Mouse (Mus musculus): ENCODE data around the gene Pmel. TPM values are rescaled to one million over a fixed set of nuclear protein-coding genes. Genes with fewer than 3 reads are reported as not detected.
"Not testable (repeated sequence)": the region's sequence is repeated elsewhere in the genome, so short reads cannot be mapped to it uniquely, and the experiment has no call there.

Gene Pmel
- polyA plus RNA-seq, 1 experiment from 2014 or later, result 0.88 TPM

- Histone ChIP-seq H3K36me3 (replicated peaks) (no peaks in the 10 kb centered on the region), H3K4me3 (peak overlapping the region; percentile 60), H3K9ac (no peak overlapping the region; the same call in 1 of the 2 replicates), H3K27me3 (replicated peaks) (no peaks in the 10 kb centered on the region), H3K4me2 (peak overlapping the region; percentile 84), H3K4me1 (peaks cover 12% of the 10 kb centered on the region), H3K9me3 (no peaks in the 10 kb centered on the region), H3K27ac (no peak overlapping the region; the same call in 1 of the 2 replicates)
- 11% methylated on average over 11 of the region's 11 CpGs for WGBS
- peak; percentile 40; the same call in 1 of the 2 replicates for ATAC-seq (replicated peaks)
Measured at GRCm38 (mm10) chr10:128705317-128705693, 1.3 kb downstream of the Pmel start.

DNA sequence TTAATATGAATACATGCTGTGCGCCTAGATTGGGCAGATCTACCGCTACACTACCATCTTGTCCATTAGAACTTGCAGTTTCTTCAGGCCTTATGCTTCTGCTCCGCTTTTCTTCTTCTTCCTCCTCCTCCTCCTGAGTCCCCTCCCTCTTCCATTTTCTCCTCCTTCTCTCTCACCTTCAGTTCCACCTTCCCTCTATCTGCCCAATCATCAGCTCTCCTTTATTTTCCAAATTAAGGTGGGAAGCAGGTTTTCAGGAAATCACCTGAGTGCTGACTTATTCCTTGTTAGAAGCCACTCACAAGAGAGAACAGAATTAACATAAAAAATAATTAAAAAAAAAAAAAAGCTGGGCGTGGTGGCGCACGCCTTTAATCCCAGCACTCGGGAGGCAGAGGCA, 7.3 kb downstream of the Pmel start:
- not testable (repeated sequence) for H3K4me2 ChIP-seq; H3K27ac ChIP-seq; H3K4me3 ChIP-seq; H3K27me3 ChIP-seq (replicated peaks); H3K9ac ChIP-seq; ATAC-seq (replicated peaks); H3K36me3 ChIP-seq (replicated peaks); H3K9me3 ChIP-seq; H3K4me1 ChIP-seq
- WGBS, result 93% methylated on average over 7 of the region's 7 CpGs

GRCm38 (mm10) chr10:128715559-128716537, 11.9 kb downstream of the Pmel start:
- H3K27me3 ChIP-seq (replicated peaks), result no peaks in the 10 kb centered on the region
- H3K36me3 ChIP-seq (replicated peaks), result no peaks in the 10 kb centered on the region
- H3K4me1 ChIP-seq, result no peaks in the 10 kb centered on the region
- no peaks in the 10 kb centered on the region for H3K9me3 ChIP-seq
- H3K9ac ChIP-seq, result no peak overlapping the region
- WGBS, result 91% methylated on average over 19 of the region's 19 CpGs
- H3K4me3 ChIP-seq, result no peak overlapping the region
- no peak overlapping the region for H3K27ac ChIP-seq
- ATAC-seq (replicated peaks), result no peak
- H3K4me2 ChIP-seq, result no peak overlapping the region

GRCm38 (mm10) chr10:128725466-128725865, 21.5 kb downstream of the Pmel start:
- ATAC-seq (replicated peaks); H3K9ac ChIP-seq; H3K27me3 ChIP-seq (replicated peaks); H3K27ac ChIP-seq; H3K36me3 ChIP-seq (replicated peaks); H3K4me2 ChIP-seq; H3K4me3 ChIP-seq; H3K9me3 ChIP-seq; H3K4me1 ChIP-seq: not testable (repeated sequence)
- 80% methylated on average over 4 of the region's 4 CpGs for WGBS

- 86% methylated on average over 5 of the region's 5 CpGs for WGBS
- Histone ChIP-seq H3K9me3 (no peaks in the 10 kb centered on the region), H3K4me3 (no peak overlapping the region), H3K27me3 (replicated peaks) (no peaks in the 10 kb centered on the region), H3K4me1 (no peaks in the 10 kb centered on the region), H3K9ac (no peak overlapping the region), H3K27ac (no peak overlapping the region), H3K4me2 (no peak overlapping the region), H3K36me3 (replicated peaks) (no peaks in the 10 kb centered on the region)
- no peak for ATAC-seq (replicated peaks)
Measured at GRCm38 (mm10) chr10:128728059-128728458, 24.1 kb downstream of the Pmel start.

DNA sequence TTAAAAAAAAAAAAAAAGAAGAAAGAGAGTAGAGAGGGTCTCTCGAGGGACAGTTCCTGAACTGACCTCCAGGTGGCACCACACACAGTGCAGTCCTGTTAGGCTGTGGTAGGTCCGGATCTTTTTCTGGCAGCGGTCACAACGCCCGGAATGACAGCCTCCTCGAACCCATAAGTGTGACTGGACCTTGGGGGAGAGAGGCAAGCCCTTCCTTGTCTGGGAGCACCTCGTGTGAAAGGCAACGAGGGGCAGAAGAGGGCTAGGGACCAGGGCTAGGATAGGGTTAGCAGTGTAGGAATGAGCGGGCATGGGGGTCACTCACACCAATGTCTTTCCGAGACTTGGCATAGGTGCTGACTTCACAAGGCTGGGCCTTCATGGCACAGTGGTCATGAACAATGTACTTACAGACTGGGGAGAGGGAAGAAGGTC, 27.0 kb downstream of the Pmel start:
- Histone ChIP-seq H3K4me1 (no peaks in the 10 kb centered on the region), H3K9ac (no peak overlapping the region), H3K27ac (no peak overlapping the region), H3K4me3 (no peak overlapping the region), H3K9me3 (no peaks in the 10 kb centered on the region), H3K36me3 (replicated peaks) (no peaks in the 10 kb centered on the region), H3K27me3 (replicated peaks) (no peaks in the 10 kb centered on the region), H3K4me2 (no peak overlapping the region)
- peak; percentile 33; the same call in 1 of the 2 replicates for ATAC-seq (replicated peaks)
- WGBS, result 17% methylated on average over 10 of the region's 10 CpGs

DNA sequence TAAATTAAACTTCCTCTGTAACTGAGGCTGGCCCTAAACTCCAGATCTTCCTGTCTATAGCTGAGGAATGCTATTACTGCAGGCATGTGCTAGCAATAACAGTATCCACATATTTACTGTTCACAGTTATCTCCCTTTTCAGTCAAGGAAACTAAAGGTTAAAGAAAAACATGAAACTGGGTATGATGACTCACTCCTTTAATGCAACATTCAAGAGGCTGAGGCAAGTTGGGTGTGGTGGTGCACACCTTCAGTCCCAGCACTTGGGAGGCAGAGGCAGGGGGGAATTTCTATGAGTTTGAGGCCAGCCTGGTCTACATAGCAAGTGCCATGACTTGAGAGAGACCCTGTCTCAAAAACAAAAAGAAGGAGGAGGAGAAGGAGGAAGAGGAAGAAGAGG, 28.0 kb downstream of the Pmel start:
- Histone ChIP-seq H3K4me2 (no peak overlapping the region), H3K27ac (no peak overlapping the region), H3K9ac (no peak overlapping the region), H3K4me1 (no peaks in the 10 kb centered on the region), H3K36me3 (replicated peaks) (no peaks in the 10 kb centered on the region), H3K27me3 (replicated peaks) (no peaks in the 10 kb centered on the region), H3K9me3 (no peaks in the 10 kb centered on the region), H3K4me3 (no peak overlapping the region)
- no peak for ATAC-seq (replicated peaks)

DNA sequence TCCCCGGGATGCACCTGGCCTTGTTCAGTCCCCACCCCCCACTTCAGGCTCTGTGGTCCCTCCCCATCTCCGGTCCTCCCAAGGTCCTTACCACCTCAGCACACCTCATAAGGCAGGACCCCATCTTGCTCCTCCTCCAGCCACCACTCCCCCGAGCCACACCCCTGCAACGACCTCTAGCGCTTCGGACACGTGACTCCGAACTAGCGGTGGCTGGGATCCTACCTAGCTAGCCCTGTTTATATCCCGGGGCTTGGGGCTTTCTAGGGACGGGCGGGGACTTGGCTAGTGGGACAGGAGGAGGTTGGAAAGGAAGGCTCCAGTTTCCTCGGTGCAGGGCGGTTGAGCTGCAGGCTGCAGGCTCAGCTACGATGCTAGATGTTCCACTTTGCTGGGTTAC, 33.4 kb downstream of the Pmel start:
- WGBS, result 6% methylated on average over 15 of the region's 15 CpGs
- Histone ChIP-seq H3K9me3 (no peaks in the 10 kb centered on the region), H3K4me2 (peak overlapping the region; percentile 36), H3K27me3 (replicated peaks) (peaks cover 17% of the 10 kb centered on the region), H3K9ac (no peak overlapping the region), H3K27ac (no peak overlapping the region), H3K4me3 (no peak overlapping the region), H3K4me1 (no peaks in the 10 kb centered on the region), H3K36me3 (replicated peaks) (no peaks in the 10 kb centered on the region)
- ATAC-seq (replicated peaks), result 0 out of 2 replicates have a peak, but pooled peaks have one; percentile 27

- Histone ChIP-seq H3K36me3 (replicated peaks) (no peaks in the 10 kb centered on the region), H3K9me3 (no peaks in the 10 kb centered on the region), H3K9ac (no peak overlapping the region), H3K27me3 (replicated peaks) (peaks cover 40% of the 10 kb centered on the region), H3K27ac (no peak overlapping the region), H3K4me2 (no peak overlapping the region), H3K4me1 (peaks cover 22% of the 10 kb centered on the region), H3K4me3 (no peak overlapping the region)
- no peak for ATAC-seq (replicated peaks)
- WGBS, result 81% methylated on average over 2 of the region's 2 CpGs
Measured at GRCm38 (mm10) chr10:128740296-128740695, 36.3 kb downstream of the Pmel start.

DNA sequence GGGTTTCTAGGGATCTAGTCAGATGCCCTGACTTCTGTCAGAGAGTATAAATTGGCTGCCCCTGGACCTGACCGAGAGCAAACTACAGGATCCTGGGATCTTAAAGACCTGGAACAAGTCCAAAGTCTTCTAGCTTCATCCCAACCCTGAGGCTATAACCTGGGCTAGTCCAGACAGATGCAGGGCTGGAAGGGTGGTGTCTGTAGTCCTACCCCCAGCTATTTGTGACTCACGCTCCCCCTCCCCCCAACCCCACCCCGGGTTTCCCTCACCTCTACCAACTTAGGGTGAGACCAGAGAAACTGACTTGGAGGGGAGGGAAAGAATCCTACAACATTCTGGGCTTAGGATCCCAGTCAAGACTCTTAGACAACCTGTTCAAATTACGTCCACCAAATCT, 38.6 kb downstream of the Pmel start:
- peaks cover 43% of the 10 kb centered on the region for H3K27me3 ChIP-seq (replicated peaks)
- WGBS, result 46% methylated on average over 4 of the region's 4 CpGs

GRCm38 (mm10) chr10:128743235-128743634, 39.2 kb downstream of the Pmel start:
- no peaks in the 10 kb centered on the region for H3K9me3 ChIP-seq
- H3K4me1 ChIP-seq, result peaks cover 27% of the 10 kb centered on the region
- H3K27ac ChIP-seq, result no peak overlapping the region
- H3K9ac ChIP-seq, result peak overlapping the region; percentile 70; the same call in 1 of the 2 replicates
- peak overlapping the region; percentile 61 for H3K4me3 ChIP-seq
- no peak for ATAC-seq (replicated peaks)
- no peaks in the 10 kb centered on the region for H3K36me3 ChIP-seq (replicated peaks)
- H3K4me2 ChIP-seq, result peak overlapping the region; percentile 95
- H3K27me3 ChIP-seq (replicated peaks), result peaks cover 43% of the 10 kb centered on the region
- WGBS, result 12% methylated on average over 7 of the region's 7 CpGs

More for the DNA sequence above, 38.6 kb downstream of the Pmel start:
- no peak overlapping the region for H3K9ac ChIP-seq
- H3K4me3 ChIP-seq, result no peak overlapping the region
- no peak overlapping the region for H3K4me2 ChIP-seq
- H3K36me3 ChIP-seq (replicated peaks), result no peaks in the 10 kb centered on the region
- H3K4me1 ChIP-seq, result peaks cover 27% of the 10 kb centered on the region
- no peaks in the 10 kb centered on the region for H3K9me3 ChIP-seq
- no peak overlapping the region for H3K27ac ChIP-seq
- ATAC-seq (replicated peaks), result no peak

GRCm38 (mm10) chr10:128743791-128744191, 39.8 kb downstream of the Pmel start:
- Histone ChIP-seq H3K9me3 (no peaks in the 10 kb centered on the region), H3K27ac (0 out of 2 replicates have a peak overlapping the region, but pooled peaks have one; percentile 9), H3K27me3 (replicated peaks) (peaks cover 43% of the 10 kb centered on the region), H3K36me3 (replicated peaks) (no peaks in the 10 kb centered on the region), H3K4me2 (peak overlapping the region; percentile 95), H3K4me1 (peaks cover 27% of the 10 kb centered on the region), H3K4me3 (peak overlapping the region; percentile 61), H3K9ac (peak overlapping the region; percentile 70)
- WGBS, result 0% methylated on average over 37 of the region's 37 CpGs
- no peak; the same call in 1 of the 2 replicates for ATAC-seq (replicated peaks)
